Mouse (Mus musculus) erythroblast, embryonic 14.5 days (primary cell): ENCODE measurements around the gene Exosc10.

Experiments
- GATA1 ChIP-seq: IDR thresholded peaks from 2 replicates; pipeline ENCODE4 v1.6.1; 2012; ENCODE audit warnings: low read length, inconsistent platforms, mixed read lengths
- TAL1 ChIP-seq: IDR thresholded peaks from 3 replicates; pipeline ENCODE4 v1.6.1; 2012; ENCODE audit warnings: low read length, inconsistent platforms, mixed read lengths

DNA sequence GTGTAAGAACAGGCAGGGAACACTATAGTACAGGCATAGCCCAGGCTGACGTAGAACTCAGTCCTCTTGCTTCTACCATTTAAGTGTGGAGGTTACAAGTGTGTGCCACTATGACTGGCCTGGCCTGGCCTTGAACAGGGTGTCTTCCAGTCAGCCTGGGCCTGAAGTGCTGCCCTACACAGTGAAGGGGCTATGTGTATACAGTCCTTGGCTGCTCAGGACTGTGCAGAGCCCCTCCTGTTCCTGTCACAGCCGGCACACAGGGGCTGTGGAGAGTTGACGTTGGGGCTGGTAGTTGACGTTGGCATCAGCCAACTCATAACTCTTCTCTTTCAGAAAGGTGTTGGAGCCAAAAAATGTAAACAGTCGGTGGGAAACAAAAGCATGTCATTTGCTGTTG, 23.2 kb downstream of the Exosc10 start:
- TF ChIP-seq GATA1 = no peak
- no peak for TF ChIP-seq TAL1
